Mouse (Mus musculus) liver, embryonic 11.5 days (tissue): ENCODE measurements around the gene Tmprss9. TPM values are rescaled to one million over a fixed set of nuclear protein-coding genes. Genes with fewer than 3 reads are reported as not detected.

ENCODE experiments used
- ATAC-seq: fragments of 200-750 bp; cut with Nextera tagmentation; replicated peaks from 2 replicates; pipeline ENCODE4 v1.8.0; 2017; ENCODE audit warnings: moderate number of reproducible peaks, mild to moderate bottlenecking, moderate TSS enrichment, moderate library complexity; ENCODE audit not compliant: low FRiP score
- DNase-seq: peaks from one replicate; pipeline ENCODE4 v3.0.0-alpha.2; 2017; ENCODE audit warnings: low spot score
- H3K27ac ChIP-seq: fragments of 300-500 bp; sonication (generic); 2 replicates; pipeline ENCODE4 v1.5.1; 2014; ENCODE audit warnings: mild to moderate bottlenecking, low read depth, low read length, control low read depth
- H3K27me3 ChIP-seq: fragments of 300-500 bp; sonication (generic); replicated peaks from 2 replicates; pipeline ENCODE4 v1.6.1; 2014; ENCODE audit warnings: low read length, mixed read lengths; ENCODE audit not compliant: control insufficient read depth, insufficient read depth
- H3K36me3 ChIP-seq: fragments of 300-500 bp; sonication (generic); 2 replicates; pipeline ENCODE4 v1.6.1; 2014; ENCODE audit warnings: mild to moderate bottlenecking, low read length, moderate library complexity, mixed read lengths; ENCODE audit not compliant: control insufficient read depth, insufficient read depth
- H3K4me1 ChIP-seq: fragments of 300-500 bp; sonication (generic); replicated peaks from 2 replicates; pipeline ENCODE4 v1.6.1; 2014; ENCODE audit warnings: low read length, mixed read lengths; ENCODE audit not compliant: control insufficient read depth, insufficient read depth
- H3K4me2 ChIP-seq: fragments of 300-500 bp; sonication (generic); 2 replicates; pipeline ENCODE4 v1.6.1; 2014; ENCODE audit warnings: mild to moderate bottlenecking, control low read depth, moderate library complexity
- H3K4me3 ChIP-seq: fragments of 300-500 bp; sonication (generic); 2 replicates; pipeline ENCODE4 v1.5.1; 2014; ENCODE audit warnings: low read depth, low read length, control low read depth
- H3K9ac ChIP-seq: fragments of 300-500 bp; sonication (generic); 2 replicates; pipeline ENCODE4 v1.6.1; 2014; ENCODE audit warnings: low read depth, low read length, control low read depth
- H3K9me3 ChIP-seq: fragments of 300-500 bp; sonication (generic); 2 replicates; pipeline ENCODE4 v1.6.1; 2016; ENCODE audit warnings: low read length, inconsistent platforms, mixed read lengths; ENCODE audit not compliant: control insufficient read depth
- WGBS: fragments of 180-500 bp; shearing (Covaris S2); extraction: QIAGEN DNeasy Blood & Tissue Kit; methylation state at CpG from one replicate; pipeline ENCODE4 v1.1.7; 2014; 5-methylcytosine and 5-hydroxymethylcytosine counted together
- polyA plus RNA-seq: library from polyadenylated mRNA; unstranded; fragments of >200 nt; fragmentation: Nextera tagmentation; extraction: Ambion mirVana; gene quantifications from 2 replicates; pipeline ENCODE4 v1.2.1, GENCODE M21; 2014

Gene Tmprss9
- polyA plus RNA-seq, 1 experiment from 2014 or later: not detected

GRCm38 (mm10) chr10:80921923-80922322 is 50.3 kb downstream of the Tmprss9 start:
- Histone ChIP-seq H3K36me3 (no peaks in the 10 kb centered on the region), H3K4me3 (peak overlapping the region; percentile 22), H3K9me3 (no peaks in the 10 kb centered on the region), H3K9ac (peak overlapping the region; percentile 44), H3K27me3 (no peaks in the 10 kb centered on the region), H3K4me2 (peak overlapping the region; percentile 58), H3K27ac (no peak overlapping the region), H3K4me1 (peaks cover 9% of the 10 kb centered on the region)
- ATAC-seq (0 out of 2 replicates have a peak, but pooled peaks have one; percentile 30), DNase-seq (no peak)
- WGBS: 8% methylated on average over 16 of the region's 16 CpGs

GRCm38 (mm10) chr10:80925472-80925871 is 53.8 kb downstream of the Tmprss9 start:
- H3K27me3 ChIP-seq: peaks cover 5% of the 10 kb centered on the region
- H3K36me3 ChIP-seq: no peaks in the 10 kb centered on the region
- no peak overlapping the region for H3K9ac ChIP-seq
- H3K9me3 ChIP-seq: no peaks in the 10 kb centered on the region
- WGBS: 37% methylated on average over 3 of the region's 3 CpGs
- H3K27ac ChIP-seq: no peak overlapping the region
- ATAC-seq (no peak), DNase-seq (no peak)
- no peak overlapping the region for H3K4me2 ChIP-seq
- H3K4me3 ChIP-seq: no peak overlapping the region
- H3K4me1 ChIP-seq: peaks cover 15% of the 10 kb centered on the region

- peak overlapping the region; percentile 66 for H3K9ac ChIP-seq
- no peaks in the 10 kb centered on the region for H3K36me3 ChIP-seq
- H3K27me3 ChIP-seq: peaks cover 37% of the 10 kb centered on the region
- H3K4me1 ChIP-seq: peaks cover 43% of the 10 kb centered on the region
- no peaks in the 10 kb centered on the region for H3K9me3 ChIP-seq
- DNase-seq (peak; percentile 89), ATAC-seq (peak; percentile 40)
- peak overlapping the region; percentile 99 for H3K4me2 ChIP-seq
- WGBS: under 1% methylated on average over 45 of the region's 48 CpGs
- no peak overlapping the region; the same call in 1 of the 2 replicates for H3K27ac ChIP-seq
- peak overlapping the region; percentile 59 for H3K4me3 ChIP-seq
These were observed 57.1 kb downstream of the Tmprss9 start for GRCm38 (mm10) chr10:80928586-80929298.

- Histone ChIP-seq H3K36me3 (no peaks in the 10 kb centered on the region), H3K4me1 (peaks cover 43% of the 10 kb centered on the region), H3K4me3 (peak within 1 kb of the TSS; percentile 59), H3K9ac (peak within 1 kb of the TSS; percentile 66), H3K9me3 (no peaks in the 10 kb centered on the region), H3K27me3 (peaks cover 46% of the 10 kb centered on the region), H3K27ac (peak within 1 kb of the TSS; percentile 69), H3K4me2 (peak within 1 kb of the TSS; percentile 99)
- under 1% methylated on average over 56 of the region's 56 CpGs for WGBS
- DNase-seq (peak; percentile 98), ATAC-seq (peak; percentile 87)
These were observed 57.9 kb downstream of the Tmprss9 start, which contains the start of gene Gadd45b for GRCm38 (mm10) chr10:80929299-80930226. Gadd45b (plus strand) TSS chr10:80930073.

GRCm38 (mm10) chr10:80930361-80931152 is 58.9 kb downstream of the Tmprss9 start:
- Histone ChIP-seq H3K27ac (no peak overlapping the region), H3K9me3 (no peaks in the 10 kb centered on the region), H3K4me1 (peaks cover 48% of the 10 kb centered on the region), H3K4me2 (peak overlapping the region; percentile 99), H3K27me3 (peaks cover 54% of the 10 kb centered on the region), H3K9ac (peak overlapping the region; percentile 60), H3K4me3 (peak overlapping the region; percentile 59), H3K36me3 (no peaks in the 10 kb centered on the region)
- WGBS: 1% methylated on average over 45 of the region's 45 CpGs
- ATAC-seq (0 out of 2 replicates have a peak, but pooled peaks have one; percentile 18), DNase-seq (peak; percentile 57)

GRCm38 (mm10) chr10:80931153-80931671 is 59.6 kb downstream of the Tmprss9 start:
- no peak overlapping the region for H3K9ac ChIP-seq

GRCm38 (mm10) chr10:80931695-80932094 is 60.0 kb downstream of the Tmprss9 start:
- WGBS: 2% methylated on average over 26 of the region's 26 CpGs
- peak overlapping the region; percentile 99 for H3K4me2 ChIP-seq
- peaks cover 65% of the 10 kb centered on the region for H3K27me3 ChIP-seq
- no peak overlapping the region for H3K9ac ChIP-seq
- no peaks in the 10 kb centered on the region for H3K9me3 ChIP-seq
- H3K4me3 ChIP-seq: peak overlapping the region; percentile 46
- peaks cover 58% of the 10 kb centered on the region for H3K4me1 ChIP-seq
- ATAC-seq: no peak
- DNase-seq: no peak
- no peaks in the 10 kb centered on the region for H3K36me3 ChIP-seq
- H3K27ac ChIP-seq: no peak overlapping the region

More at GRCm38 (mm10) chr10:80931153-80931671, 59.6 kb downstream of the Tmprss9 start:
- Histone ChIP-seq H3K27me3 (peaks cover 61% of the 10 kb centered on the region), H3K27ac (no peak overlapping the region), H3K9me3 (no peaks in the 10 kb centered on the region), H3K36me3 (no peaks in the 10 kb centered on the region), H3K4me2 (peak overlapping the region; percentile 99), H3K4me3 (peak overlapping the region; percentile 59), H3K4me1 (peaks cover 53% of the 10 kb centered on the region)
- DNase-seq (no peak), ATAC-seq (no peak)
- WGBS: 10% methylated on average over 14 of the region's 14 CpGs

GRCm38 (mm10) chr10:80932206-80932605 is 60.6 kb downstream of the Tmprss9 start:
- WGBS: 2% methylated on average over 20 of the region's 20 CpGs
- H3K36me3 ChIP-seq: no peaks in the 10 kb centered on the region
- no peaks in the 10 kb centered on the region for H3K9me3 ChIP-seq
- peaks cover 63% of the 10 kb centered on the region for H3K4me1 ChIP-seq
- peak overlapping the region; percentile 46 for H3K4me3 ChIP-seq
- peak; percentile 59 for DNase-seq
- ATAC-seq: no peak
- H3K4me2 ChIP-seq: peak overlapping the region; percentile 99
- 0 out of 2 replicates have a peak overlapping the region, but pooled peaks have one; percentile 48 for H3K9ac ChIP-seq
- H3K27me3 ChIP-seq: peaks cover 71% of the 10 kb centered on the region
- H3K27ac ChIP-seq: no peak overlapping the region
